Mouse (Mus musculus): Measurements from ENCODE around the gene Wee1. TPM values are rescaled to one million over a fixed set of nuclear protein-coding genes. Genes with fewer than 3 reads are reported as not detected.

The Wee1 gene
- polyA plus RNA-seq, 2 experiments = 28.1 to 29.1 TPM

DNA sequence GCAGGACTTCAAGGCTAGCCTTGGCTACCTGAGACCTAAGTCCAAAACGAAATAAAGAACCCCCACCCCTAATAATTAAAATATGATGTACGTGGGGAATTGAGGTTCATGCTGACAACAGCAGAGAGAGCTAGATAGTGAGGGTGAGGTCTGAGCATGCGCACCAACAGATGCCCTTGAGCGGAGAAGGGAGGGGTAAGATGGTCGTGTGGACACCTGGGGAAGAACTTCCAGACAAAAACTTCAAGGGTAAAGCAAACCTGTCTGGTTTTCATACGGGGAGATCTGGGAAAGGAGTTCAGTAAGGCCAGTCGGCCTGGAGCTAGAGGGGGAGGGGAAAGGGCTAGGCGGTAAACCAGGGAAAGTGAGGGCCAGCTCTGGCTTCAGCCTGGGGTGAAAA, 59.6 kb downstream of the Wee1 start:
- DNase-seq (ENCODE audit: low spot score) = no peak
- ATAC-seq (ENCODE audit: low FRiP score, low read depth) = no peak
- Histone ChIP-seq H3K27me3 (ENCODE audit: control insufficient read depth, insufficient read depth, low read length) (no peaks in the 10 kb centered on the region), H3K36me3 (ENCODE audit: control insufficient read depth, insufficient read depth, low read length) (no peaks in the 10 kb centered on the region), H3K4me2 (replicated peaks; ENCODE audit: low read depth, low read length, severe bottlenecking) (no peak overlapping the region), H3K4me1 (ENCODE audit: control insufficient read depth, insufficient read depth, low read length) (no peaks in the 10 kb centered on the region), H3K27ac (replicated peaks; ENCODE audit: low read depth, low read length) (no peak overlapping the region), H3K9ac (ENCODE audit: low read depth, low read length, severe bottlenecking) (no peak overlapping the region), H3K9me3 (ENCODE audit: control insufficient read depth, low read length) (no peaks in the 10 kb centered on the region), H3K4me3 (replicated peaks; ENCODE audit: low read length) (no peak overlapping the region)
- no peak for TF ChIP-seq POLR2A (IDR thresholded peaks at IDR 0.05; ENCODE audit: borderline replicate concordance, extremely low read depth, insufficient read depth, insufficient read length)
- WGBS = 52% methylated on average over 8 of the region's 8 CpGs

DNA sequence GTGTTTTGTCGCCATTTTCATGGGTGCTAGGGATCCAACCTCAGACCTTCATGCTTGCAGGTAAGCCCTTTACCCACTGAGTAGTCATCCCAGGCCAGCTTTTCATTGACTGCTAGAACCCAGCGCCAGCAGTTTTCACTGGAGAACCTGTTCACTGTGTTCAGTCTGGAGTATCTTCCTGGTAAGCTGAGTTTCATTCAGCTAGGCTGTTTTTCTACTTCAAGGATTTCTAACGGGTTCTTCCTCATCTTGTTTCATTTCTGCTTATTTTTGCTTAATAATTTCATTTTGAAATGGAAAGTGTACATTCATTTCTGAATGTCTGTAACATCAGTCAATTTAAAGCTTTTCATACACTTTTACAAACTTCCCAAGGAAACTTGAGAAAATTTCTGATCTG, 62.8 kb downstream of the Wee1 start:
- Histone ChIP-seq H3K9ac (ENCODE audit: low read depth, low read length, severe bottlenecking) (no peak overlapping the region), H3K4me1 (ENCODE audit: control insufficient read depth, insufficient read depth, low read length) (no peaks in the 10 kb centered on the region), H3K27ac (replicated peaks; ENCODE audit: low read depth, low read length) (no peak overlapping the region), H3K36me3 (ENCODE audit: control insufficient read depth, insufficient read depth, low read length) (no peaks in the 10 kb centered on the region), H3K9me3 (ENCODE audit: control insufficient read depth, low read length) (no peaks in the 10 kb centered on the region), H3K4me3 (replicated peaks; ENCODE audit: low read length) (no peak overlapping the region), H3K4me2 (replicated peaks; ENCODE audit: low read depth, low read length, severe bottlenecking) (no peak overlapping the region), H3K27me3 (ENCODE audit: control insufficient read depth, insufficient read depth, low read length) (no peaks in the 10 kb centered on the region)
- ATAC-seq (ENCODE audit: low FRiP score, low read depth) (no peak), DNase-seq (ENCODE audit: low spot score) (no peak)
- 88% methylated on average over 3 of the region's 3 CpGs for WGBS
- no peak for TF ChIP-seq POLR2A (IDR thresholded peaks at IDR 0.05; ENCODE audit: borderline replicate concordance, extremely low read depth, insufficient read depth, insufficient read length)

DNA sequence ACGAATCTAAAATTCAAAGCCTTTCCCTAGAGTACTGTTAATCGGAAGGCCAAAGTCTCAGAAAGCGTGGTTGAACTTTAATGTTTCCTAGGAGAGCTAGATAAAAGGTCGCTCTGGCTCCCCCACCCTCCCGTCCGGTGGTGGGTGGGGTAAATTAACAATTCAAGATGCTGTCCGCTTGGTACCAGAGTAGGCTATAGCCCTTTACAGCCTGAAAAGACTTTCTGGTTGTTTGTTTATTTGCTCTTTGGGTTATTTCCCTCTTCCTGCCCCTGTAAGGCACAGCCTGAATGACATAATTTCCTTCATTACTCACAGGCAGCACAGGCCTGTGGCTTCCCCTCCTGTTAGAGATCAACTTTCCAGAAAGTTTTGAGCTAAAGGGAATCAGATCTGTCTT, 68.1 kb downstream of the Wee1 start:
- Histone ChIP-seq H3K27ac (replicated peaks; ENCODE audit: low read depth, low read length) (no peak overlapping the region), H3K9ac (ENCODE audit: low read depth, low read length, severe bottlenecking) (no peak overlapping the region), H3K27me3 (ENCODE audit: control insufficient read depth, insufficient read depth, low read length) (no peaks in the 10 kb centered on the region), H3K4me2 (replicated peaks; ENCODE audit: low read depth, low read length, severe bottlenecking) (no peak overlapping the region), H3K9me3 (ENCODE audit: control insufficient read depth, low read length) (no peaks in the 10 kb centered on the region), H3K36me3 (ENCODE audit: control insufficient read depth, insufficient read depth, low read length) (no peaks in the 10 kb centered on the region), H3K4me1 (ENCODE audit: control insufficient read depth, insufficient read depth, low read length) (no peaks in the 10 kb centered on the region), H3K4me3 (replicated peaks; ENCODE audit: low read length) (no peak overlapping the region)
- no peak for TF ChIP-seq POLR2A (IDR thresholded peaks at IDR 0.05; ENCODE audit: borderline replicate concordance, extremely low read depth, insufficient read depth, insufficient read length)
- 34% methylated on average over 7 of the region's 7 CpGs for WGBS
- ATAC-seq (ENCODE audit: low FRiP score, low read depth) (no peak), DNase-seq (ENCODE audit: low spot score) (no peak)

Other genes starting within 250 kb of the Wee1 start
- gene Dennd5a, start 161.6 kb upstream of the Wee1 start, polyA plus RNA-seq (2012; rRNA removed) = 112 and 139 TPM in 2 replicates
- gene Dennd5a, start 161.6 kb upstream of the Wee1 start, polyA plus RNA-seq (2014; fragmentation: Nextera tagmentation; extraction: Ambion mirVana) = 55.3 and 62.6 TPM in 2 replicates
- 57.1 and 59.0 TPM in 2 replicates for gene Tmem41b, start 135.1 kb upstream of the Wee1 start, polyA plus RNA-seq (2012; rRNA removed)
- 72.0 and 72.4 TPM in 2 replicates for gene Tmem41b, start 135.1 kb upstream of the Wee1 start, polyA plus RNA-seq (2014; fragmentation: Nextera tagmentation; extraction: Ambion mirVana)
- 40.2 and 49.2 TPM in 2 replicates for gene Ipo7, start 103.8 kb upstream of the Wee1 start, polyA plus RNA-seq (2012; rRNA removed)
- 17.4 and 18.1 TPM in 2 replicates for gene Ipo7, start 103.8 kb upstream of the Wee1 start, polyA plus RNA-seq (2014; fragmentation: Nextera tagmentation; extraction: Ambion mirVana)
- gene Zfp143, start 60.8 kb upstream of the Wee1 start, polyA plus RNA-seq (2012; rRNA removed) = 18.0 and 20.5 TPM in 2 replicates
- gene Zfp143, start 60.8 kb upstream of the Wee1 start, polyA plus RNA-seq (2014; fragmentation: Nextera tagmentation; extraction: Ambion mirVana) = 14.1 and 17.4 TPM in 2 replicates
- gene Swap70, start 99.7 kb downstream of the Wee1 start, polyA plus RNA-seq (2012; rRNA removed) = 25.6 and 25.8 TPM in 2 replicates
- 27.5 and 32.9 TPM in 2 replicates for gene Swap70, start 99.7 kb downstream of the Wee1 start, polyA plus RNA-seq (2014; fragmentation: Nextera tagmentation; extraction: Ambion mirVana)

All from limb, embryonic 14.5 days (tissue).